Mouse (Mus musculus): ENCODE results near the gene Acadvl. TPM values are rescaled to one million over a fixed set of nuclear protein-coding genes. Genes with fewer than 3 reads are reported as not detected.
"Not testable (repeated sequence)": the region's sequence is repeated elsewhere in the genome, so short reads cannot be mapped to it uniquely, and the experiment has no call there.

Gene Acadvl
- polyA plus RNA-seq, 1 experiment from 2014 or later: 95.6 TPM

DNA sequence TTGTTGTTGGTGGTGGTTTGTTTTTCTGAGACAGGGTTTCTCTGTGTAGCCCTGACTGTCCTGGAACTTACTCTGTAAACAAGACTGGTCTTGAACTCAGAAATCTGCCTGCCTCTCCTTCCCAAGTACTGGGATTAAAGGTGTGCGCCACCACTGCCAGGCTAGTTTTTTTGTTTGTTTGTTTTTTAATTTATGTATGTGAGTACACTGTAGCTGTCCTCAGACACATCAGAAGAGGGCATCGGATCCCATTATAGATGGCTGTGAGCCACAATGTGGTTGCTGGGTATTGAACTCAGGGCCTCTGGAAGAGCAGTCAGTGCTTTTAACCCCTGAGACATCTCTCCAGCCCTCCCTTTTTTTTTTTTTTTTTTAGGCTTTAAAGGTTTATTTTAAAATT, 966 bp upstream of the Acadvl start:
- not testable (repeated sequence) for H3K9ac ChIP-seq; H3K4me3 ChIP-seq (replicated peaks); H3K4me2 ChIP-seq (replicated peaks); ATAC-seq (ENCODE audit: insufficient number of reproducible peaks, low FRiP score, low TSS enrichment, low read depth); H3K27me3 ChIP-seq; H3K27ac ChIP-seq (replicated peaks); H3K9me3 ChIP-seq (replicated peaks)
- WGBS: 74% methylated on average over 2 of the region's 2 CpGs
- Histone ChIP-seq H3K36me3 (peaks cover 29% of the 10 kb centered on the region), H3K4me1 (peaks cover 59% of the 10 kb centered on the region)

DNA sequence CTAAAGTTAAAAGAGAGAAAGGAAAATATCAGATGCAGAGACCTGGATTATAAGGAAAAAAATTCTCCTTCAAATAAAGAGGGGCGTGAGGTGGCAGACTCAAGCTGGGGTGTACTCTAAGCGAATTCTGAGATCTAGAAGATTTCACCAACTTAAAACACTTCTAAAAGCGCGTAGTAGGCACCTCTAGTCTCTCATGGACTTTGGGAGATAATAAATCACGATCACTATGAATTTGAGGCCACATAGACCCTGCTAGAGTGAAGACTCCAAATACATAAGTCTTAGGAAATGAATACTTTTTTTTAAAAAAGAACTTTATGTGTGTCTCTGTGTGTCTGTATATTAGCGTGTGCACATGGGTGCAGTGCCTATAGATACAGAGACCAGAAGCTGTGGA, 466 bp upstream of the Acadvl start:
- Histone ChIP-seq H3K4me1 (peaks cover 54% of the 10 kb centered on the region), H3K27ac (replicated peaks) (no peak overlapping the region), H3K4me3 (replicated peaks) (peak overlapping the region; percentile 65), H3K9me3 (replicated peaks) (no peaks in the 10 kb centered on the region), H3K27me3 (no peaks in the 10 kb centered on the region), H3K36me3 (peaks cover 34% of the 10 kb centered on the region), H3K4me2 (replicated peaks) (peak overlapping the region; percentile 79), H3K9ac (no peak overlapping the region)
- no peak for ATAC-seq (ENCODE audit: insufficient number of reproducible peaks, low FRiP score, low TSS enrichment, low read depth)
- 63% methylated on average over 6 of the region's 6 CpGs for WGBS

DNA sequence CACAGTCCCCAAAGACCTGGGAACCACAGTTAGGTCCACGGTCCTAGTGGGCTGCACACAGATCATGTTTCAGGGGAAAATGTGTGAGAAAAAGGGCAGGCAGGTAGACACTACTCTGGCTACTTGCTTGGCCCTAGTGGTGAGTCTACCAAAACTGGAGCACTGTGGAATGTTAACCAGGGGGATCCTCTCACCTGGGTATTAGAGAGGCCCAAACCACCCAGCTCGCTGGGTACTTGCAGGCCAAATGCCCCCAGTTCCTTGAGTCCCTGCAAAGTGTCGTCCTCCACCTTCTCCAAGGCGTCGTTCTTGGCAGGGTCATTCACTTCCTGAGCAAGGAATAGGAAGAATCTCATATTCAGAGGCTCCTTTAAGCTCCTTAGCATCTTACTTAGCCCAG, 1.2 kb downstream of the Acadvl start:
- no peaks in the 10 kb centered on the region for H3K9me3 ChIP-seq (replicated peaks)
- H3K36me3 ChIP-seq: peaks cover 50% of the 10 kb centered on the region
- H3K4me1 ChIP-seq: peaks cover 38% of the 10 kb centered on the region
- no peak overlapping the region for H3K27ac ChIP-seq (replicated peaks)
- peak overlapping the region; percentile 65; the same call in 1 of the 2 replicates for H3K4me3 ChIP-seq (replicated peaks)
- H3K27me3 ChIP-seq: no peaks in the 10 kb centered on the region
- 61% methylated on average over 5 of the region's 5 CpGs for WGBS
- no peak for ATAC-seq (ENCODE audit: insufficient number of reproducible peaks, low FRiP score, low TSS enrichment, low read depth)
- peak overlapping the region; percentile 79; the same call in 1 of the 2 replicates for H3K4me2 ChIP-seq (replicated peaks)
- H3K9ac ChIP-seq: no peak overlapping the region

- peaks cover 56% of the 10 kb centered on the region for H3K36me3 ChIP-seq
- H3K4me3 ChIP-seq (replicated peaks): no peak overlapping the region
- no peak for ATAC-seq (ENCODE audit: insufficient number of reproducible peaks, low FRiP score, low TSS enrichment, low read depth)
- no peak overlapping the region for H3K9ac ChIP-seq
- H3K27me3 ChIP-seq: no peaks in the 10 kb centered on the region
- H3K4me1 ChIP-seq: peaks cover 32% of the 10 kb centered on the region
- 86% methylated on average over 3 of the region's 3 CpGs for WGBS
- no peak overlapping the region for H3K27ac ChIP-seq (replicated peaks)
- no peaks in the 10 kb centered on the region for H3K9me3 ChIP-seq (replicated peaks)
- H3K4me2 ChIP-seq (replicated peaks): no peak overlapping the region
Observed at GRCm38 (mm10) chr11:70013408-70013807, 1.8 kb downstream of the Acadvl start.

DNA sequence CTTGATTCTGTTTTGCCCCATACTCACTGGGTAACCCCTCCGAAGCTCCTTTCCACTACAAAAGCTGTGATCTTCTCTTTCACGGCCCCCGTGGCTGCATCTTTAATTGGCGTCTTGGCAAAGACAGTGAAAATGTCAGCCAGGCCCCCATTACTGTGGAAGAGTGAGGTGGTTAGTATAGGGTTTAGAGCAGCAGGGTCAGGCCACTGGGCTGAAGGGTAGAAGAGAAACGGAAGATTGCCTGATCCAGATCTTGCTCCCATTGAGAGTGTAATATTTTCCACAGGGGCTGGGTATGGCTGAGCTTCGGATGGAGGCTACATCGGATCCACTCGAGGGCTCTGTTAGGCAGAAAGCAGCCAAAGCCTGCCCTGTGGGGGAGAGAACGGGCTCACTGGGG, 2.3 kb downstream of the Acadvl start:
- Histone ChIP-seq H3K4me3 (replicated peaks) (no peak overlapping the region), H3K27ac (replicated peaks) (no peak overlapping the region), H3K4me1 (peaks cover 29% of the 10 kb centered on the region), H3K36me3 (peaks cover 61% of the 10 kb centered on the region), H3K4me2 (replicated peaks) (no peak overlapping the region), H3K9ac (no peak overlapping the region), H3K9me3 (replicated peaks) (no peaks in the 10 kb centered on the region), H3K27me3 (no peaks in the 10 kb centered on the region)
- WGBS: 82% methylated on average over 9 of the region's 9 CpGs
- no peak for ATAC-seq (ENCODE audit: insufficient number of reproducible peaks, low FRiP score, low TSS enrichment, low read depth)

DNA sequence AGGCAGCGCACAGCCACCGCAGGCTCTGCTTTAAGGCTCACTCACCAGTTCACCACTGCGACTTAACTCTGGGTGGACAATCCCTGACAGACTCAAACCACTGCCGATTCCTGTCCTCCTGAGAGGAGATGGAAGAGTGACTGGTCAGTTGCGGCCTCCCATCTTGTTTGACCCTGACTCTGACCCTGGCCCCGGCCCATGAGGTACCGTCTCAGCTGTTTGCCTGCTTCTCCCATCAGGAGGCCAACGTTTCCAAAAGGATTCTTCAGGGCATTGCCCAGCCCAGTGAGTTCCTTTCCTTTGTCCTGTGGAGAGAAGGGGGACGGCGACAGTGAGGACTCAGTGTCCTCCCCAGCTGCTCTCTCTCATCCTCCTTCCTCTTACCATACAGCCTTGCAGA, 4.2 kb downstream of the Acadvl start:
- H3K9me3 ChIP-seq (replicated peaks): no peaks in the 10 kb centered on the region
- ATAC-seq (ENCODE audit: insufficient number of reproducible peaks, low FRiP score, low TSS enrichment, low read depth): no peak
- H3K4me2 ChIP-seq (replicated peaks): no peak overlapping the region
- H3K27ac ChIP-seq (replicated peaks): no peak overlapping the region
- H3K27me3 ChIP-seq: no peaks in the 10 kb centered on the region
- peaks cover 21% of the 10 kb centered on the region for H3K4me1 ChIP-seq
- WGBS: 90% methylated on average over 10 of the region's 10 CpGs
- peaks cover 81% of the 10 kb centered on the region for H3K36me3 ChIP-seq
- H3K4me3 ChIP-seq (replicated peaks): no peak overlapping the region
- no peak overlapping the region for H3K9ac ChIP-seq

DNA sequence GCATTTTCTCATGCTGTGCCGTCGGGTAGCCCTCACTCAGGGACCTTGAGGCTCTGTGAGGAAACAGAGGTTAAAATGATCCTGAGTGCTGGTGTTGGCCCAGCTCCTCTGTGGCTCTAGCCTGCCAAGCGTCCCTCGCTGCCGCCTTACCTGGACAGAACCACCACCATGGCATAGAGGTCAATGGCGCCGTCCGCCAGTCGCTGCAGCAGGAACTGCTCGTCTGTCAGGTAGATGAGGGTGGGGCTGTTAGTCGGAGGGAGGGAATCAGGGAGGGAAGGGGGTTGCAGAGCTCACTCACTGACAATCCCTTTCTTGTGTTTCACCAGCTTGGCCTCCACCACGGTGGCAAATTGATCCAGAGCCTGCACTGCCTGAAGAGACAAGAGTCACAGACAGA, 4.7 kb downstream of the Acadvl start:
- Histone ChIP-seq H3K9ac (no peak overlapping the region), H3K4me2 (replicated peaks) (no peak overlapping the region), H3K36me3 (peaks cover 85% of the 10 kb centered on the region), H3K27me3 (no peaks in the 10 kb centered on the region), H3K27ac (replicated peaks) (no peak overlapping the region), H3K4me1 (peaks cover 18% of the 10 kb centered on the region), H3K4me3 (replicated peaks) (no peak overlapping the region), H3K9me3 (replicated peaks) (no peaks in the 10 kb centered on the region)
- 84% methylated on average over 12 of the region's 12 CpGs for WGBS
- no peak for ATAC-seq (ENCODE audit: insufficient number of reproducible peaks, low FRiP score, low TSS enrichment, low read depth)

- no peaks in the 10 kb centered on the region for H3K27me3 ChIP-seq
- no peak for ATAC-seq (ENCODE audit: insufficient number of reproducible peaks, low FRiP score, low TSS enrichment, low read depth)
- no peak overlapping the region for H3K4me2 ChIP-seq (replicated peaks)
- H3K9me3 ChIP-seq (replicated peaks): no peaks in the 10 kb centered on the region
- WGBS: 93% methylated on average over 6 of the region's 6 CpGs
- peaks cover 15% of the 10 kb centered on the region for H3K4me1 ChIP-seq
- no peak overlapping the region for H3K27ac ChIP-seq (replicated peaks)
- H3K9ac ChIP-seq: no peak overlapping the region
- H3K36me3 ChIP-seq: peaks cover 89% of the 10 kb centered on the region
- no peak overlapping the region for H3K4me3 ChIP-seq (replicated peaks)
Observed at GRCm38 (mm10) chr11:70010033-70010432, 5.2 kb downstream of the Acadvl start.

DNA sequence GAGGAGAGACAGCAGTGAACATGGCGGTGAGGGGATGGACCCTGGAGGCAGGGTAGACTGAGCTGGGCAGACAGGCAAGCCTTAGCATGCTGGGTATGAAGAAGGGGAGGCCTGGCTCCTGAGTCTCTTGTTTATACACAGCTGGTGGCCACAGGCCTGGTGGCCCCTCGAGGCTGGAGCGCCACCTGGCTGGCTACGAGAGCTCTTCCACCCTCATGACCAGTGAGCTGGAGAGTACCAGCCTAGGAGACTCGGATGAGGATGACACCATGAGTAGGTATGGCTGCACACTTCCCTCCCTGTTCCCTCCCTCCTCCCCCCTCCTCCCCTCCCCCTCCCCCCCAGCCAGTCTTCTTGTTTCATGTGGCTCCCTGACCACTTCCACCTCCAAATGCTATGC, 9.7 kb downstream of the Acadvl start:
- no peak overlapping the region for H3K27ac ChIP-seq (replicated peaks)
- H3K27me3 ChIP-seq: no peaks in the 10 kb centered on the region
- no peak for ATAC-seq (ENCODE audit: insufficient number of reproducible peaks, low FRiP score, low TSS enrichment, low read depth)
- peaks cover 27% of the 10 kb centered on the region for H3K4me1 ChIP-seq
- H3K36me3 ChIP-seq: peaks cover 58% of the 10 kb centered on the region
- 42% methylated on average over 5 of the region's 5 CpGs for WGBS
- H3K9ac ChIP-seq: no peak overlapping the region
- no peak overlapping the region for H3K4me3 ChIP-seq (replicated peaks)
- H3K9me3 ChIP-seq (replicated peaks): no peaks in the 10 kb centered on the region
- H3K4me2 ChIP-seq (replicated peaks): no peak overlapping the region

GRCm38 (mm10) chr11:70002471-70002870, 12.7 kb downstream of the Acadvl start:
- peaks cover 52% of the 10 kb centered on the region for H3K36me3 ChIP-seq
- peak overlapping the region; percentile 83; the same call in 1 of the 2 replicates for H3K4me3 ChIP-seq (replicated peaks)
- no peaks in the 10 kb centered on the region for H3K9me3 ChIP-seq (replicated peaks)
- 81% methylated on average over 2 of the region's 2 CpGs for WGBS
- peaks cover 50% of the 10 kb centered on the region for H3K4me1 ChIP-seq
- H3K4me2 ChIP-seq (replicated peaks): peak overlapping the region; percentile 69
- H3K9ac ChIP-seq: no peak overlapping the region
- no peaks in the 10 kb centered on the region for H3K27me3 ChIP-seq
- no peak overlapping the region for H3K27ac ChIP-seq (replicated peaks)
- ATAC-seq (ENCODE audit: insufficient number of reproducible peaks, low FRiP score, low TSS enrichment, low read depth): no peak

- peak overlapping the region; percentile 83 for H3K4me3 ChIP-seq (replicated peaks)
- H3K9ac ChIP-seq: no peak overlapping the region
- H3K27me3 ChIP-seq: no peaks in the 10 kb centered on the region
- H3K36me3 ChIP-seq: peaks cover 46% of the 10 kb centered on the region
- ATAC-seq (ENCODE audit: insufficient number of reproducible peaks, low FRiP score, low TSS enrichment, low read depth): no peak
- H3K27ac ChIP-seq (replicated peaks): no peak overlapping the region
- H3K4me2 ChIP-seq (replicated peaks): peak overlapping the region; percentile 69
- no peaks in the 10 kb centered on the region for H3K9me3 ChIP-seq (replicated peaks)
- peaks cover 53% of the 10 kb centered on the region for H3K4me1 ChIP-seq
Observed at GRCm38 (mm10) chr11:70001865-70002264, 13.3 kb downstream of the Acadvl start.

- 8% methylated on average over 8 of the region's 8 CpGs for whole genome bisulfite sequencing
- ATAC-seq (ENCODE audit: insufficient number of reproducible peaks, low FRiP score, low TSS enrichment, low read depth): no peak
- Histone ChIP-seq H3K27me3 (no peaks in the 10 kb centered on the region), H3K27ac (replicated peaks) (peak overlapping the region; percentile 98), H3K9me3 (replicated peaks) (no peaks in the 10 kb centered on the region), H3K9ac (peak overlapping the region; percentile 90), H3K4me1 (peaks cover 53% of the 10 kb centered on the region), H3K4me3 (replicated peaks) (peak overlapping the region; percentile 83), H3K36me3 (peaks cover 39% of the 10 kb centered on the region), H3K4me2 (replicated peaks) (peak overlapping the region; percentile 69)
Observed at GRCm38 (mm10) chr11:70001159-70001558, 14.1 kb downstream of the Acadvl start.
